Mouse (Mus musculus) WW6 (cell line): ENCODE measurements around the gene Ccdc149.

Experiments
- DNase-seq: peaks from one replicate; pipeline ENCODE4 v3.0.0-alpha.2; 2013; ENCODE audit warnings: low read depth, low spot score

Gene Ccdc149

DNA sequence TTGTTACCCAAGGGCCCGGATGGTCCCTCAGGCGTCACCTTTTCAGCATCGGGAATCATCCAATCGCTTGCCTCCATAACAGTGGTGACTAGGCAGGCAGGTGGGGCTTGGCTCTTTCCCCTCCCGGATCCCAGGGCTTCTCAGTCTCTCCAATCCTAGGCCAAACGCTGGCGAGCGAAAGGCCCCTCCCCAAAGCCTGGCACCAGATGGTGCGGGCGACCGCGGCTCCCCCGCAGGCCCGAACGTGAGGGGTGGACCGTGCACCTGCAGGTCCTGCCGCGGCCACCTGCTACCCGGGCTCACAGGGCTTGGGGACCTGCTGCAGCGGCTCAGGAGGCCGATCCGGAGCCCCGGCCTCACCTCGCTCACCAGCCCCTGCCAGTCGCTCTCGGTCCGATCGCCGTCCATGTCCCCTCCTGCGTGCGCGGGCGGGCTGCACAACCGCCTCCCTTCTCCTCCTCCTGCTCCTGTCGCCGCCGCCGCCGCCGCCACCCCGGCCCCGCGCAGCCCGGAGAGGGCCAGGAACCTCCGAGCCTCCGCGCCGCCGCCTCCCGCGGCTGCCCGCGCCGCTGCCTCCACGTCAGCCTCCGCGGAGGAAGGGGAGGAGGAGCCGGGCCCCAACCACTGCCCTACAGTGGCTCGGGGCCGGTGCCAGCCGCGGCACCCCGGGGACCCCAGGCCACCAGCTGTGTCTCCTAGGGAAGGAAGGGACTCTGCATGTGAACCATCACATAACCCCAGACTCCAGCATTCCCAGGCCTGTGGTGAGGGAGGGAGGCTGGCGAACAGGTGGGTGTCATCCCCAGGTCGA, at the start of gene Ccdc149:
TSS of gene Ccdc149 (minus strand) at position 531 of the 811 bp plus-strand sequence.
- peak; percentile 48 for DNase-seq

DNA sequence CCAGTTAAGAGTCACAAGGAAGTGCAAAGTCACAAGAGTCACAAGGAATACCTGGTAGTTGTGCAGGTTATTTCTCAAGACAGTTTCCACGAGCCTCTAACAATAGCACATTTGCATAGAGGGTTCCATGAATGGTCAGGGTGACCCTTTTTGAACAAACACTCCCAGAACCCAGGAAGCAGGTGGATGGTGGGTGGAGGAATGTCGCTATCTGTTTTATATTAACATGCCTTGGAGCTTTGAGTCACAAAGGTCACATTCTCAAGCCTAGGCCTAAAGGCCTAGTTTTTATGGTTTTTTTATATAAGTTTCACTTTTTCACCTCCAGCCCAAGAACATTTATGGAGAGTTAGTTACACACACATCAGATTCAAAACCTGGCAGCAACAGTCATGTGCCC, 48.6 kb upstream of the Ccdc149 start:
- DNase-seq = no peak

DNA sequence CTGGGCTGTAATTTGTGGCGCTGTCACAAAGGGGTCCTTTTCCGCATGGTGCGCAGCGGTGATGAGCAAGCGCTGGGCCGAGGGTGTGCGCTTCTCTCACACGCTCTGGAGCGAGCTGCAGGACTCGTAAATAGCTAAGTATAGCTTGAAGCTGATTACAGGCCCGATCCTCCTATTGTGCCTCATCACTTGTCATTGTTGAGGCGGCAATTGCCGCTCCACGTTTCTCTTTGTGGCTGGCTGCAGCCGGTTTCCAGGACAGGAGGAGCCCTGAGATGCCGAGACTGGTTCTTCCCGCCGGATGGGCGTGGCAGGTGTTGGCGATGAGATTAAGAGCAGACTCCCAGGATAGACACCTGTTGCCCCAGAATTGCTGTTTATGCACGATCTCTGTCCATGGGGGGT, 44.8 kb upstream of the Ccdc149 start:
- DNase-seq = no peak

DNA sequence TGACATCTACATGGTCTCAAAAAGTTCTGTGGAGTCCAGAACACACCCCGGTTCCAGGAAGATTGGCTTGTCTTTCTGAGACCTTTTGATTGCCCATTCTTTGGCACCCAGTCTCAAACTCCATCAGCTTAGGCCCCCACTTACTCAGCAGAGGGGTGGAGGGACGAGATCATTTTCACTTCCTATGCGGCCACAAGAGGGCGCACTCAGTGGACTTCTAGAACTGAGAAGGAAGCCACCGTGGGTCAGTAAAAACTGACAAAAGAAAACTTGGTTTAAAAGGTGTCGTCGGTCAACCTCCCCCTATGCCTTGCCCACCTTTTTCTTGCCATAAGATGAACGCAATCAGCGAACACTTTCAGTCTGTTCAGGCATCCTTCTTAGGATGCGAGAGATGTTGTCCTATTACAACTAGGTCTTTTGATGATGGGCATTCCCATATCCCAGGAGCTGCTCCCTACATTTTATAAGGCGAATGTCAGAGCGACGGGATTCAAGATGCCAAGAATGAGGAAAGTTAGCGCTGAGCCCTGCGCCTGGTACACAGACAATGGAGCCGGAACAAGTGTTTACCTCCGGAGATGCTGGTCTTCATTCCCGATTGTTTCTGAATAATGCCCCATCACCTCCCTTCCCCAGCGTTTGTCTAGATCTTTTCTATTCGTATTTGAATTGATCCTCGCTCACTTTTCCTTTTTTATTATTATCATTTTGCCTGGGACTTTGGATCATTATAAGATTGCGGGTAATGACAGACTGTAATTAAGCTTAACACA, 44.1 kb upstream of the Ccdc149 start:
- no peak for DNase-seq

DNA sequence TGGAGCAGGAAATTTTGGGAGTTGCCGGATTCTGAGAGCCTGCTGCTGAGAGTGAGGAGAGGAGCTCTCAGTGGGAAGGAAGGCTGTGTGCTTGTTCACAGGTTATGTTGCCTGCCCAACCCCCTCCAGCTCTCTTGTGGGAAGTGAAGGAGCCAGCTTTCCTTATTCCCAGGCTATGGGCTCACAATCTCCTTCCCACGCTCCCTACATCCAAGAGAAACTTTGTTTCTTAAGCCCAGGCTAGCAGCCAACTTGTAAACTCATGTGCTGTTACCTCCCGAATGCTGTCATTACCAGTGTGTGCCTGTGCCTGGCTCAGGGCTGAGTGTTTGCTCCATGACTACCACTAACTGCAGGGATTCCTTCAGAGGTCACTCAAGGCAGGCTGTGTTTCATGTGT, 39.8 kb upstream of the Ccdc149 start:
- DNase-seq = no peak

DNA sequence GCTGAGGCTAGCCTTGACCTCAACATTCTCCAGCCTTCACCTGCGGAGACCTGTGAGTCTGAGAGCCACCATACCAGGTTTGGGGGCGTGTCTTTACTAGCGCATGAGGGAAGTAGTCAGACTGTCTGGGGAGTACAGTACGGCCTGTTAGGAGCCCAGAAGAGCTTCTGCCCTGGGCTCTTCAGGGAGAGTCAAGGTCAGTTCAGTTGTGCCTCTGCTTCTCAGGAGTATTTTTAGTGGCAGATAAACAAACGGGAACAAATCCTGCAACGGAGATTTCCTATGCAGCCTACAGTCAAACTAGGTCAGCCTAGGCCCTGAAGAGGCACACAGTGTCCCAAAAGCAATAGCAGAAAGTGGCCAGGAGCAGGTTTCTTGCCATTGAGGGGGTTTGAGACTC, 38.1 kb upstream of the Ccdc149 start:
- no peak for DNase-seq

DNA sequence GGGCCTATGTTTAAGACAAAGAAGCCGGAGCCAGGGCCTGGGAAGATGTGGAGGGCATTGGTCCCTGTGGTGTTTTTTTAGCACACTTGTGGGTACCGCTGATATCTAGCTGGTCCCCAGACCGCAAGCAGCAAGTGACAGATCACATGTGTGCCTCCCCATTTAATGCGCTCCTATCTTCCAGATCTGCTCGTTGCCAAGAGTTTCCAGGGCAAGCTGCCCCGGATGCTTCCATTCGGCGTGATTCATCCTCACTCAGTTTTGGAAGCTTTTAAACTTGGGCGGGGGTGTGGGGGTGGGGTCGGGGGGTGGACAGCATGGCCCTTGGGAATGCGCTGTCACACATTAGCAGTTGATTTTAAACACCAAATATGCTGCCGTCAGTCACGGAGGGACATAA, 33.3 kb upstream of the Ccdc149 start:
- DNase-seq = no peak

DNA sequence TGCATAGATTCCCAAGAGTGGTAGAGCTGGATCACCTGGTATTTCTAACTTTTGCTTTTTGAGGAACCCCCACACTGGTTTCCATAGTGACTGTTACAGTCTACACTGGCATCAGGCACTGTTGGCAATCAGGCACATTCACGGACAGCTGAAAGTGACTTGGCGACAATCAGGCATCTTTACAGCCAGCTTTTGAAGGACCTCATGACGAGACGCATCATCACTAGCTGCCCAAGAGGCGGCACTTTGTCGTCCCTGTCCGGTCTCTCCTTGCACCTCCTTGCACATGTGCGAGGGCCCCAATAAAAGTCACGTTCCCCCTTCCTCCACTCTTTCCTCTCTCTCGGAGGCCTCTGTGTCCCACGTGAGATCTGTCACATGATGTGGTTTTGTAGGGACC, 32.8 kb upstream of the Ccdc149 start:
- DNase-seq = no peak

DNA sequence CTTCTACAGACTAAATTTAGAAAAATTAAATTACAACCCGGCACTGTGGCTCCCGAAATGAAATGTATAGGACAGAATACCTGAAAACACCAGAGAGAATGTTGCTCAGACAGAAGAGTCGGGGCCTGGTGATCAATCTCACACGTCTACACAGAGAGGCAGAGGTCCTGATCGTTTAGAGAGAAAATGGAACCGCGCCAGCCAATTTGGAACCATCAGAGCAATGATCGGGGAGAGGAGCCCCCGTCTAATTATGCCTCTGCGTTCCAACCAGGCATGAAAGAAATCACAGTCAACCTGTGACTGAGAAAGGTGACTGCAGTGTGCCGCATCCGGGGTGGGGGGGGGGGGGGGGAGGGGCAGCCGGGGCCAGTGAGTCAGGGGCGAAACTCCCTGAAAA, 24.4 kb upstream of the Ccdc149 start:
- no peak for DNase-seq

DNA sequence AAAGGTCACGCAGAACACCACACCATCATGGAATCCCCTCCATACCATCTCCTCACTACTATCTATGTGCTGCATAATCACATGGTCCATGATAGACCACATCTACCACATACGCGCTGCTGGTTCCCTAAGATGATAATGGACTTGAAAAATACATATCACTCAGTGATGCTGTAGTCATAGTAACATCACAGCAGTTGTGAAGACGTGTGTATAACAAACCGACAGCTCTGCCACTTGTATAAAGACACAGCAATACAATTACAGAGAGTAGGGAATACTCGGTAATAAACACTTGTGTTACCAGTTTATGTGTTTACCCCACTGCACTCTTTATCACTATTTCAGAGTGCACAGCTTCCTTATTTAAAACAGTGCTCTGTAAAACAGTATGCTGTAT, 20.2 kb upstream of the Ccdc149 start:
- no peak for DNase-seq

DNA sequence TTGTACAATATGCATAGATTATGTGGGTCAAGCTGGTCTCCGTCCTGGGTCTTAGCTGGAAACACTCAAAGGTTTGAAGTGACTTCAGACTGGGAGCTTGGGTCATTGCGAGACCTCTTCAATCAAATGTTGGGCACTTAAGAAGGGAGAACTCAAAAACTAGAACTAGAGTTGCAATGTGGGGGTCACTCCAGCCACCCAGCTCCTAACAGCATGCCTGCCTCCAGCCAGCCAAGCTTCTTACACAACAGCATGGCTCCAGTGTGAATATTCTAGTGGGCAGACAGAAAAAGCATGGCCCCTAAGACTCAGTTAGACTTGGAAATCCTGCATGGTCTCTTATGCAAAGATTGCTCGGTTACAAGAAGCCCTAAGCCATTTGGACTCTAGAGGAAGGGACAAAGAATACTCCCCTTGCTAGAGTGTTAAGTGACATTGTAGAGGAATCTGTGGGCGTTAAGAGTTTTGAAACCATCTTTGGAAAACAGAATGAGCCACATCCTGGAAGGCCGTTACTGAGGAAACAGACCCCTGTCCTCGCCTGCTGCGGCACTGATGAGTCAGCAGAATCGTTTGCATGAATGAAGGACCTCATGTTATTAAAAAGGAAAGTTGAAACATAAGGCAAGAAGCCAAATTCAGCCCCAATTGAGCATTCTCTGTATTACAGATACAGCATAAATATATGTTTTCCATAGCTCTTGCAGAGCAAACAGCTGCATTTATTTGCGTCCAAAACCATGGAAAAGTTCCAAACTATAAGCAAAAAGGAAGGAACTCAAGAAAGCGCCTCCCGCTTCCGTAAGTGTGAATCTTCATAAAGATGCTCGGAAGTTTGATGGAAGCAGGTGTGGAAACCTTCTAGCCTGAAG, 16.5 kb upstream of the Ccdc149 start:
- DNase-seq = no peak

DNA sequence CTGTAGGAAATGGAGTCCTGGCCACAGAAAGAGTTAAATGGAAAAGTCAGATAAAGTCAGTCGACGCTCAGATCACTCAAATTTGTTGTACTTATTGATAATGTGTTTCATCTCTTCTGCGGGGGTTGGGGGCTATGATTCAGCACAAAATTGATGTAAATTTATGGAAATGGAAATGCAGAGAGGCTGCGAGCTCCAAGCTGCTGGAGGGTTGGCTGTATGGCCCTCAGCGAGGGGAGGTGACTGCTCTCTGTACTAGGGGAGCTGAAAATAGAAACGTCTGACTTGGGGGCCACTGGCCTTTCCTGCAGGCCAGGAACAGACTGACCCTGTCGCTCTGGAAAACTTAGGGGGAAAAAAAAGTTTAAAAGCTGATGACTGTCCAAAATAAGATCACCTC, 5.5 kb upstream of the Ccdc149 start:
- no peak for DNase-seq

DNA sequence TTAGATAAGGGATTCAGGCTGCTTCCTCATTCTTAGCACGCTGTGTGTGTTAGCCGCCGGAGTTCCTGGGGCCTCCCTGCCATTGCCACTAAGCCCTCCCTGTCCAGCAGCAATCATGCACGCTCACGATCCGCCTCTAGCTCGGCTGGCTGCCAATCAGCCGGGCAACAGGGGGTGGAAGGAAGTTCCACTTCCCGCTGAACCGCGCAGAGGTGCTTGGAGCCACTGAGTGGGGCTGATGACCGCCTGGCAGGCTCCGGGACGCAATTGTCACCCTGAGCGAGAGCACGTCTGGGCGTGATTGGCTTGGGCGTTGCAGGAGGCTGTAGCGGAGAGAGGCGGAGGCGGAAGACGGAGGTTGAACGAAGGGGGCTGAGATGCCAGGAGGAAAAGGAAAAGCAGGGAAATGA, 5.0 kb upstream of the Ccdc149 start:
- peak; percentile 38 for DNase-seq

DNA sequence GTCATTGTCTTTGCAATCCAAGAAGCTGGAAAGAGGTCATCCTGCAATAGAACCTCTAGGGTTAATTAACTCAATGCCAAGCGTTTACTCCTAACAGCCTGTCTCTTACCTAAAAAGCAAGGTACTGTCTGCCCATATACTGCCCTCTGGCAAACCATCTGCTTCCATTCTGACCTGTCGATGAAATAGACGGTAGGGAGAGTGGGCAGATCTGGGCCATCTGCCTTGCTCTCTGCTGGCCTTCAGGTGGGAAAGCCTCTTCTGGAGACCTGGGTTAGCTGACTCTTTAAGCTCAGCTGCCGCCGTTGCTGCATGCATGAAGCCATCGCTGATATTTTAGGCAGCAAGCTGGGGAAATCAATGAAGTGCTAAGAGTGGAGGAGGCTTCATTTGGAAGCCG, 2.7 kb upstream of the Ccdc149 start:
- DNase-seq = no peak

DNA sequence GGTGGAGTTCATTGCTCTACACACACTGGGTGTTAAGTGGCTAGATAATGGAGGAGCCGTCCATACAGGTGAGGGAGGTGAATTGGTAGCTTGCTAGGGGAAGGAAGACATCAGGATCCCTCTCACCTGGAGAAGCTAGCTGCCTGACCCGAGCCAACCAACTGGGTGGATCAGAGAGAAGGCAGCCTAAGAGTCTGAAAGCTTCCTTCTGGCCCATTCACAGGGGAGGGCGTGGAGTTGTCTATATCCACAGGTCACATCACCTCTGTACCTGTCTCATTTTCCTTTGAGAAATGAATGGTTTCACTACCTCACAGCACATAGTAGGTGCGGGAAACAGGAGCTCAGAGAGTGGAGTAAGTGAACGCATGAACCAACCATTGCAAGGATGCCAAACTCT, 770 bp downstream of the Ccdc149 start:
- no peak for DNase-seq

DNA sequence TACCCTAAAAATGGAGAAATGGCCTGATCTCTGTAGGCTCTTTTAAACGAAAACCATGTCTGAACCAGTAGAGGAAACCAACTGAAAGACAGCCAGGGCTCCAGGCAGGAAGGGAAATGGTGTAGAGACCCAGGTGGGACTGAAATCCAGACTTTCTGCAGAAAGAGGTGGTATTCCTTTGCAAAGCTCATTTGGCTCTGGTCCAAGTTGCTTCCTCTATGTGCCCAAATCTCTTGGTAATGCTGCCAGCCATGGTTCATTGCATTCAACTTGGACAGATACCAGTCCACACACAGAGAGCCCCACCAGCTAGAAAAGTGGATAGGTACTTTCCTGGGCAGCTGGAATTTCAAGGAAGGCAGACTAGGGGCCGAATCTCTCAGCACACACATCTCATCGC, 3.5 kb downstream of the Ccdc149 start:
- no peak for DNase-seq

DNA sequence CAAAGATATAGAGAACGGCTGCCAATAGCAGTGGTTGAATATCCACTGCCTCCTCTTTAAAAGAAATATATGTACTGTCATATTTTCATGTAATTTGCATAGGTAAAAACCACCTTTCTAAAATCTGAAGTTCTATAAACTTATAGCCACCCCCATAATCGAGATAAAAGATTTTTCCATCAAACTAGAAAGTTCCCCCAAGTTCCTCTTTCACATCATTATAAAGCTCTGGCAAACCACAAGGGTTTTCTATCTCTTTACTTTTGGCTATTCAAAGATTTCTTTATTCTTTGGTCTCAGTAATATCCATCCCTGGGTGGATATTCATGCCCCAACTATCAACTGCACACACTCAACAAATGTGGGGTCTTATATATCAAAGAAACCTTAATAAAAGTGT, 8.9 kb downstream of the Ccdc149 start:
- no peak for DNase-seq

DNA sequence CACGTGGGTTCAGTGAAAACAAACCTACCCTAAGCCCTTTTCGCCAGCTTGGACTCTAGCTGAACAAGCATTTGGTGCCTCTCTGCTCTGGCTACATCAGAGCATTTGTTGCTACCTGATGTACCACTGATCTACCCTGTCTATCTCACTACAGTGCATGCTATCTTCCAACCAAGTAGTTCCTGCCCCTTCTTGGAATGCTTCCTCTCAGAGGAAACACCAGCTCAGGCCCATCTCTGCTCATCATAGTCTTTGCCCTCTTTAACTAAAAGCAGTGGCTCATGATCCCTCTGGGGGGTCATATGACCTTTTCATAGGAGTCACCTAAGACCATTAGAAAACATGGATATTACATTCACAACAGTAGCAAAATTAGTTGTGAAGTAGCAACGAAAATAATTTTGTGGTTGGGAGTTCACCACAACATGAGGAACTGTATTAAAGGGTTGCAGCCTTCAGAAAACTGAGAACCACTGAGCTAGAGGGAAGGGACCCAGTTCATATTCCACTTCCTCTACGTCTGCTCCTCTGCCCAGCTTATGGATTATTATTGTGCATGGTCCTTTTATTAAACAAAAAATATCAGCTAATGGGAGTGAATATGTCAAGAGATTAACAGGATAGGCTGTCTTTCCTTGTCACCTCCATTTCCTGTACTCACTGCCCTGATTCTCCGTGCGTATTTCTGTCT, 9.7 kb downstream of the Ccdc149 start:
- DNase-seq = no peak

DNA sequence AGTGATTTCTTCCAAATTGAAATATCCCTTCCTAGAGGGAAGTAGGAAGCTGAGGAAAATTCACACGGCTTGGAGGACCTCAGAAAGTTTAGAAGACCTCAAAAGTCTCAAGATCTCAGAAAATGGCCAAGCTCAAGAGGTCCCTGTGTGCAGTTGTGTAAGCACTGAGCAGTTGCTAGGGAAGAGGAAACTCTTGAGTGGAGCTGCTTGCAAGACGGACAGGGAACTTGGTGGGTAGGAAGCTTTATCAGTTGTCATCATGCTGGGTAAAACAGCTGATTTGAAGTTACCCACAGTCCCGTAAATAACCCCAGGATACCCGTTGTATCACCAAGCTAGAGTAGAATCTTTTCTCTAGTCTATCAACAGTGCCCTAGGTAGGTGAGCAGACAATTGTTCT, 12.0 kb downstream of the Ccdc149 start:
- no peak for DNase-seq

DNA sequence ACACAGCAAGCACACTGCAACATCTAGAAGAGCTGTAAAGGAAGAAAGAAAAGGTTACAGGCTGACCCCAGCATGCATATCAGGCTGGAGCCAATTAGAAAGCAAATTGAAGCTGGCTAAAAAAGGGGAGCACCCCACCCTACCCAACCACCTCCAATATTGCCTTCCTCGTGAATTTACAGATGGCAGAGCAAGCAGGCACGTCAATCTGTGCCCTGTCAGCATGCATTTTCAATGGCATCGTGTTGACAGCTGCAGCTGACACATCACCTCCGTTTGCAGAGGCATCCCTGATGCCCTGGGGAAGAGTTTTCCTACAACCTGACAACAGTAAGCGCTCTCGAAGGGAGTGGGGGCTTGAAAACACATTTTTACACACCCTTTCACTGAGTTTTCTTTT, 14.2 kb downstream of the Ccdc149 start:
- no peak for DNase-seq

DNA sequence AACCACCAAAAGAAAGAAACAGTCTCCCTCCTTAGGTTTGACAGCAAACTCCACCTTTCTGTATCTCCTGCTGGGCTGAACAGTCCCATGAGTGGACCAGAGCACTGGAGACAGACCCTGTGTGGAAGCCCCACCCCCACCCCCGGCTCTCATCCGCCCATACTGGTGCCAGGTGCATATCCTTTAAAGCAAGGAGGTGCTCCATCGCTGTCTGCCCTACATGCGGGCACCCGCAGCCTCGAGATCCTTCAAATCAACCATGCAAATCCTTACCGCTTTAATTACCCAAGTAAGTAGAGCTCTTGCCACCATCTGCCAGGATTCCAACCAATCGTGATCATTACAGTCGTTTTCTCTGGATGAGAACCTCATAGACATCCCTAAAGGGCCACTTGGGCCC, 20.5 kb downstream of the Ccdc149 start:
- DNase-seq = no peak

DNA sequence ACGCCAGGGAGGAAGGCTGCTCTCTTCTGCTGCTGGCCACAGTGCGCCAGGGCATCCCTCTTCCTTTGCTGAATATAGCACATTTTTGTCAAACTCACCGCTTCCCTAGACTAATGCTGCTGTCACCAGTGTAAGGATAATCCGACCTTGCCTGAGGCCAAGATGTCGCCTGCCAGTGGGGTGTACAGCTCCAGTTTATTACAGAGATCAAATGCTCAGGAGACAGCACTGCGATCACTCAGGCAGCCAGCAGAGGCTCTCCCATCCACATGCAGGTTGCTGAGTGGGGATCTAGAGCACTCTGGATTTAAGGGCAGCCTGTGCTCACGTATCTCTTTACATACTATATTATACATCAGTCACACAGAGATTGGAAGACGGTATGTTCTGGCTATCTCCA, 22.1 kb downstream of the Ccdc149 start:
- DNase-seq = no peak
